Mouse (Mus musculus): ENCODE measurements around the gene Atg4d. TPM values are rescaled to one million over a fixed set of nuclear protein-coding genes. Genes with fewer than 3 reads are reported as not detected.
"Not testable (repeated sequence)": the region's sequence is repeated elsewhere in the genome, so short reads cannot be mapped to it uniquely, and the experiment has no call there.

Atg4d gene
- polyA plus RNA-seq, 1 experiment from 2014 or later, result 51.8 TPM

DNA sequence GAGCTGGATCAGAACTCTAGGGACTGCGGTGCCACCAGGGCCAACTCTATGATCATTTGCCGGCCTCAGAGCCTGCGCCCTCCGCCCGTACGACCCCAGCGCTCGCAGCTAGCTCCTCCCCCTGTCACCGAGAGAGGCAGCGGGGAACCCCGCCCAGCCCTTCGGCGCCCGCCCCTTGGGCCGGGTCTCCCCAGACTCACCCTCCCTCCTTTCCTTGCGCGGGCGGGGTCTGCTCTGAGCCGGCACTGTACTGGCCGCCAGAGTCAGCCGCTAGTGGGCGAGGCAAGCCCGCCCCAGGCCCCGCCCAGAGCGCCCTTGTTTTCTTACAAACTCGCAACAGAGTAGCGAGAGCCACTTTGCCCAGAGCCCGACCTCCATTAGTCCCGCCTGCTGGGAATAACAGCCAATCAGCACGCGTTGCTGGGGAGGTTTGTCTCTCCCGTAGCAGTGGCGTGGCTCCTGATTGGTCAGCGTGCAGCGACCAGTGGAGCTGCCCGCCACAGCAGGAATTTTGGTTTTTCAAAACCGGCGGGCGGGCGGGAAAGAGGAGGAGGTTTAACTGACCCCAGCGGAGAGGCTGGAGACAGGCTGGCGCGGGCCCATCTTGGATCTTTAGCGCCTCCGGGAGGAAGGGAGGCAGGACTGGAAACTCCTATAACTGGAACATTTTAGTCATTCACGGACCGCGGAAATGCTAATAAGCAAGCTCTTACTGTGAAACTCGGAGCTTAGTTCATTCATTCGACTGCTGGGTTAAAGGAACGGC is 26.1 kb downstream of the Atg4d start, which contains the start of gene Cdkn2d:
TSS of gene Cdkn2d (minus strand) at position 386 of the 766 bp plus-strand sequence.
- no peaks in the 10 kb centered on the region for H3K27me3 ChIP-seq (replicated peaks; ENCODE audit: control insufficient read depth, insufficient read depth, low read length)
- H3K4me3 ChIP-seq (replicated peaks; ENCODE audit: low read length), result peak within 1 kb of the TSS; percentile 80
- peak; percentile 94 for ATAC-seq
- H3K4me1 ChIP-seq (replicated peaks; ENCODE audit: control insufficient read depth, insufficient read depth, low read length), result peaks cover 30% of the 10 kb centered on the region
- no peaks in the 10 kb centered on the region for H3K36me3 ChIP-seq (ENCODE audit: control insufficient read depth, insufficient read depth)
- peak within 1 kb of the TSS; percentile 66 for H3K4me2 ChIP-seq (ENCODE audit: low read length)
- WGBS, result under 1% methylated on average over 48 of the region's 51 CpGs
- peak within 1 kb of the TSS; percentile 67 for H3K27ac ChIP-seq (ENCODE audit: low read length)
- H3K9me3 ChIP-seq (ENCODE audit: control insufficient read depth, low read length), result no peaks in the 10 kb centered on the region
- H3K9ac ChIP-seq (replicated peaks; ENCODE audit: low read depth, low read length), result peak within 1 kb of the TSS; percentile 65

DNA sequence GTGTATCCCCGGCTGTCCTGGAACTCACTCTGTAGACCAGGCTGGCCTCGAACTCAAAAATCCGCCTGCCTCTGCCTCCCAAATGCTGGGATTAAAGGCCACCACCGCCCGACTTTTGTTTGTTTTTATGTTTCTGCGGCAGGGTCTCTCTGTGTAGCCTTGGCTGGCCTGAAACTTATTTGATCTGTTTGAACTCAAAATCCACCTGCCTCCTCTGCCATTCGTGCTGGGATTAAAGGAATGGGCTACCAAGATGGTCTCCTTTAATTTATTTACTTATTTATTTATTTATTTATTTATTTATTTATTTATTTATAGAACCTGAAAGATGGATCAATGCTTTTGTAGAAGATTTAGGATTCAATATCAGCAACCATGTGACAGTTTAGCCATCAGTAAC is 26.8 kb downstream of the Atg4d start:
- H3K9ac ChIP-seq (replicated peaks; ENCODE audit: low read depth, low read length); ATAC-seq; H3K27me3 ChIP-seq (replicated peaks; ENCODE audit: control insufficient read depth, insufficient read depth, low read length); H3K36me3 ChIP-seq (ENCODE audit: control insufficient read depth, insufficient read depth); H3K9me3 ChIP-seq (ENCODE audit: control insufficient read depth, low read length): not testable (repeated sequence)
- 15% methylated on average over 7 of the region's 7 CpGs for WGBS
- Histone ChIP-seq H3K4me3 (replicated peaks; ENCODE audit: low read length) (peak overlapping the region; percentile 80), H3K4me1 (replicated peaks; ENCODE audit: control insufficient read depth, insufficient read depth, low read length) (peaks cover 23% of the 10 kb centered on the region), H3K27ac (ENCODE audit: low read length) (peak overlapping the region; percentile 67), H3K4me2 (ENCODE audit: low read length) (peak overlapping the region; percentile 66)

GRCm38 (mm10) chr9:21292271-21292670 is 27.2 kb downstream of the Atg4d start:
- H3K27me3 ChIP-seq (replicated peaks; ENCODE audit: control insufficient read depth, insufficient read depth, low read length), result no peaks in the 10 kb centered on the region
- WGBS, result 89% methylated on average over 3 of the region's 3 CpGs

GRCm38 (mm10) chr9:21299014-21299413 is 33.9 kb downstream of the Atg4d start:
- no peak overlapping the region for H3K4me2 ChIP-seq (ENCODE audit: low read length)
- H3K9ac ChIP-seq (replicated peaks; ENCODE audit: low read depth, low read length), result no peak overlapping the region
- H3K27me3 ChIP-seq (replicated peaks; ENCODE audit: control insufficient read depth, insufficient read depth, low read length), result no peaks in the 10 kb centered on the region
- ATAC-seq, result no peak
- WGBS, result 81% methylated on average over 10 of the region's 10 CpGs
- no peaks in the 10 kb centered on the region for H3K36me3 ChIP-seq (ENCODE audit: control insufficient read depth, insufficient read depth)
- no peak overlapping the region for H3K27ac ChIP-seq (ENCODE audit: low read length)
- no peak overlapping the region for H3K4me3 ChIP-seq (replicated peaks; ENCODE audit: low read length)
- no peaks in the 10 kb centered on the region for H3K4me1 ChIP-seq (replicated peaks; ENCODE audit: control insufficient read depth, insufficient read depth, low read length)
- 0 out of 2 replicates have a peak, but pooled peaks cover 2% of the 10 kb centered on the region for H3K9me3 ChIP-seq (ENCODE audit: control insufficient read depth, low read length)

More at GRCm38 (mm10) chr9:21292271-21292670, 27.2 kb downstream of the Atg4d start:
- Histone ChIP-seq H3K36me3 (ENCODE audit: control insufficient read depth, insufficient read depth) (no peaks in the 10 kb centered on the region), H3K9me3 (ENCODE audit: control insufficient read depth, low read length) (no peaks in the 10 kb centered on the region), H3K27ac (ENCODE audit: low read length) (no peak overlapping the region), H3K9ac (replicated peaks; ENCODE audit: low read depth, low read length) (no peak overlapping the region), H3K4me1 (replicated peaks; ENCODE audit: control insufficient read depth, insufficient read depth, low read length) (peaks cover 19% of the 10 kb centered on the region), H3K4me3 (replicated peaks; ENCODE audit: low read length) (no peak overlapping the region), H3K4me2 (ENCODE audit: low read length) (no peak overlapping the region)
- ATAC-seq, result no peak

- H3K4me2 ChIP-seq (ENCODE audit: low read length), result no peak overlapping the region
- H3K27me3 ChIP-seq (replicated peaks; ENCODE audit: control insufficient read depth, insufficient read depth, low read length), result no peaks in the 10 kb centered on the region
- 91% methylated on average over 7 of the region's 7 CpGs for WGBS
- no peak overlapping the region for H3K9ac ChIP-seq (replicated peaks; ENCODE audit: low read depth, low read length)
- no peaks in the 10 kb centered on the region for H3K36me3 ChIP-seq (ENCODE audit: control insufficient read depth, insufficient read depth)
- no peaks in the 10 kb centered on the region for H3K4me1 ChIP-seq (replicated peaks; ENCODE audit: control insufficient read depth, insufficient read depth, low read length)
- no peak overlapping the region for H3K4me3 ChIP-seq (replicated peaks; ENCODE audit: low read length)
- ATAC-seq, result no peak
- 0 out of 2 replicates have a peak, but pooled peaks cover 2% of the 10 kb centered on the region for H3K9me3 ChIP-seq (ENCODE audit: control insufficient read depth, low read length)
- no peak overlapping the region for H3K27ac ChIP-seq (ENCODE audit: low read length)
These were observed 40.0 kb downstream of the Atg4d start for GRCm38 (mm10) chr9:21305065-21305464.

DNA sequence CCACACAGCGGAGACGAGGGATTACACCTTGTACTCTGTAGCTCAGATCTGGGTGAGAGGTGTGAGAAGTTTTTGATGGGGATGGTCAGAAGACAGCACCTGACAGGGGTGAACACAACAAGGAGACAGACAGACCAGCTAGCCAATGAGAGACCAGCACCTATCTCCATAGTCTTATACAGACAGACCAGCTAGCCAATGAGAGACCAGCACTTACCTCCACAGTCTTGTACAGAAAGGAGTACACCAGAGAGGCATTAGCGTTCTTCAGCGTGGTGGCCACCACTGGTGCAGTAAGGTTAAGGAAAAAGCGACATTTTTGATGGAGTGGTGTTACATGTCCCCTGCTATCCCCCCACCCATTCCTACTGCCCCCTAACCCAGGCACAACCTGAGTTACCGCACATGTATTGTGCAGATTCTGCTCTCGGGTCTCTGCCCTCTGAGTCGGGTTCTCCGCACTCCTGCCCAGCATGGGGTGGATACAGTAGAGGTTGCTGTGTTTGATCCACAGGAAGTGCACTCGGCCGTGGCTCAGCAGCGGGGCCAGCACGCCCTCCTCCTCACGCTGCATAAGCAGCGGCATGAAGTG is 44.2 kb downstream of the Atg4d start:
- Histone ChIP-seq H3K4me2 (ENCODE audit: low read length) (no peak overlapping the region), H3K4me3 (replicated peaks; ENCODE audit: low read length) (no peak overlapping the region)
- ATAC-seq, result no peak

DNA sequence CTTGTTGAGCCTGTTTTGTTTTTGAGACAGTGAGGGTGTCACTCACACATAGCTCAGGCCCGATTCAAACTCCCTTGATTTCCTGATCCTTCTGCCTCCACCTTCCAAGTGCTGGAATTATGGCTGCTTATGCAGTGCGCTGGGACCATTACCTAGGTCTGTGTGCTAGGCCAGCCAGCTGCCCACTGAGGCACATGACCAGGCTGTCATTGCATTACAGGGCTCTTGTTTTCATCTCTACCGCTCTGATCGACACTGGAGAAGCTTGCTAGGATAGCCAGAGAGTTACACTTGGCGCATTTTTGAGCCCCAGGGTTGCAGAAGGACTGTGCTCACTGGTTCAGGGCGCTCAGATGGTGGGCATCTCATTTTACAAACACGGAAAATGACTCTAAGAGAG is 46.6 kb downstream of the Atg4d start:
- Histone ChIP-seq H3K4me2 (ENCODE audit: low read length) (no peak overlapping the region), H3K9ac (replicated peaks; ENCODE audit: low read depth, low read length) (no peak overlapping the region), H3K27me3 (replicated peaks; ENCODE audit: control insufficient read depth, insufficient read depth, low read length) (peaks cover 14% of the 10 kb centered on the region), H3K4me3 (replicated peaks; ENCODE audit: low read length) (no peak overlapping the region; the same call in 1 of the 2 replicates), H3K4me1 (replicated peaks; ENCODE audit: control insufficient read depth, insufficient read depth, low read length) (no peaks in the 10 kb centered on the region), H3K27ac (ENCODE audit: low read length) (no peak overlapping the region), H3K9me3 (ENCODE audit: control insufficient read depth, low read length) (no peaks in the 10 kb centered on the region), H3K36me3 (ENCODE audit: control insufficient read depth, insufficient read depth) (no peaks in the 10 kb centered on the region)
- ATAC-seq, result no peak
- WGBS, result 22% methylated on average over 7 of the region's 7 CpGs

More for the DNA sequence above, 44.2 kb downstream of the Atg4d start:
- no peaks in the 10 kb centered on the region for H3K9me3 ChIP-seq (ENCODE audit: control insufficient read depth, low read length)
- no peak overlapping the region for H3K9ac ChIP-seq (replicated peaks; ENCODE audit: low read depth, low read length)
- peaks cover 14% of the 10 kb centered on the region for H3K27me3 ChIP-seq (replicated peaks; ENCODE audit: control insufficient read depth, insufficient read depth, low read length)
- 80% methylated on average over 15 of the region's 15 CpGs for WGBS
- no peaks in the 10 kb centered on the region for H3K4me1 ChIP-seq (replicated peaks; ENCODE audit: control insufficient read depth, insufficient read depth, low read length)
- H3K27ac ChIP-seq (ENCODE audit: low read length), result no peak overlapping the region
- H3K36me3 ChIP-seq (ENCODE audit: control insufficient read depth, insufficient read depth), result no peaks in the 10 kb centered on the region

GRCm38 (mm10) chr9:21312134-21312533 is 47.0 kb downstream of the Atg4d start, which contains the start of gene Ap1m2:
Gene Ap1m2 (minus strand): TSS chr9:21312337.
- Histone ChIP-seq H3K9me3 (ENCODE audit: control insufficient read depth, low read length) (no peaks in the 10 kb centered on the region), H3K27ac (ENCODE audit: low read length) (no peak within 1 kb of the TSS), H3K36me3 (ENCODE audit: control insufficient read depth, insufficient read depth) (no peaks in the 10 kb centered on the region), H3K4me3 (replicated peaks; ENCODE audit: low read length) (peak within 1 kb of the TSS; percentile 24), H3K4me1 (replicated peaks; ENCODE audit: control insufficient read depth, insufficient read depth, low read length) (no peaks in the 10 kb centered on the region), H3K4me2 (ENCODE audit: low read length) (peak within 1 kb of the TSS; percentile 13), H3K9ac (replicated peaks; ENCODE audit: low read depth, low read length) (no peak within 1 kb of the TSS), H3K27me3 (replicated peaks; ENCODE audit: control insufficient read depth, insufficient read depth, low read length) (peaks cover 14% of the 10 kb centered on the region)
- WGBS, result 13% methylated on average over 35 of the region's 35 CpGs
- ATAC-seq, result no peak

DNA sequence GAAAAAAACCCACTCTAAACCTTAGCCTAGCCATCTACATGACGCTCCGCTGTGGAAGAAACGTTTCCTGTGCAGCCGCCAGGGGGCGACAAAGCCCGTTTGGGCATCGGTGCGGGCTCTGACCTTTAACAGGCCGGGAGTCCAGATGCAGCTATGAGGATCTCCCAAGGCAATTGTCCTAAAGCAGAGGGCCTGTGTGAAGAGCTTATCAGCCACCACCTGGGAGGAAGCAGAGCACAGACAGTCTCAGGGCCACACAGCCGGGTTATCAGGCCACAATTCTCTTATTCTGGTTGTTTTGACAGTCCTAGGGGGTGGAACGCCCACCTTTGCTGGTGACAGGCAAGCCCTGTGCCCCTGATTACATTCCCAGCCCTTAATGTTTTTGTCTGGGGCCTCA is 48.3 kb downstream of the Atg4d start:
- no peak overlapping the region for H3K27ac ChIP-seq (ENCODE audit: low read length)
- WGBS, result 9% methylated on average over 11 of the region's 11 CpGs
- H3K9me3 ChIP-seq (ENCODE audit: control insufficient read depth, low read length), result no peaks in the 10 kb centered on the region
- H3K4me3 ChIP-seq (replicated peaks; ENCODE audit: low read length), result no peak overlapping the region
- H3K9ac ChIP-seq (replicated peaks; ENCODE audit: low read depth, low read length), result no peak overlapping the region
- peaks cover 14% of the 10 kb centered on the region for H3K27me3 ChIP-seq (replicated peaks; ENCODE audit: control insufficient read depth, insufficient read depth, low read length)
- H3K36me3 ChIP-seq (ENCODE audit: control insufficient read depth, insufficient read depth), result no peaks in the 10 kb centered on the region
- H3K4me1 ChIP-seq (replicated peaks; ENCODE audit: control insufficient read depth, insufficient read depth, low read length), result no peaks in the 10 kb centered on the region
- H3K4me2 ChIP-seq (ENCODE audit: low read length), result no peak overlapping the region
- peak; percentile 61 for ATAC-seq

Measured in forebrain, embryonic 16.5 days (tissue).